Mouse (Mus musculus): Measurements from ENCODE around the gene Gal3st1. TPM values are rescaled to one million over a fixed set of nuclear protein-coding genes. Genes with fewer than 3 reads are reported as not detected.
A peak's percentile ranks its signal among the peaks of the same experiment; 100 is the strongest.

The Gal3st1 gene
- polyA plus RNA-seq, 1 experiment from 2014 or later: 0.17 TPM

DNA sequence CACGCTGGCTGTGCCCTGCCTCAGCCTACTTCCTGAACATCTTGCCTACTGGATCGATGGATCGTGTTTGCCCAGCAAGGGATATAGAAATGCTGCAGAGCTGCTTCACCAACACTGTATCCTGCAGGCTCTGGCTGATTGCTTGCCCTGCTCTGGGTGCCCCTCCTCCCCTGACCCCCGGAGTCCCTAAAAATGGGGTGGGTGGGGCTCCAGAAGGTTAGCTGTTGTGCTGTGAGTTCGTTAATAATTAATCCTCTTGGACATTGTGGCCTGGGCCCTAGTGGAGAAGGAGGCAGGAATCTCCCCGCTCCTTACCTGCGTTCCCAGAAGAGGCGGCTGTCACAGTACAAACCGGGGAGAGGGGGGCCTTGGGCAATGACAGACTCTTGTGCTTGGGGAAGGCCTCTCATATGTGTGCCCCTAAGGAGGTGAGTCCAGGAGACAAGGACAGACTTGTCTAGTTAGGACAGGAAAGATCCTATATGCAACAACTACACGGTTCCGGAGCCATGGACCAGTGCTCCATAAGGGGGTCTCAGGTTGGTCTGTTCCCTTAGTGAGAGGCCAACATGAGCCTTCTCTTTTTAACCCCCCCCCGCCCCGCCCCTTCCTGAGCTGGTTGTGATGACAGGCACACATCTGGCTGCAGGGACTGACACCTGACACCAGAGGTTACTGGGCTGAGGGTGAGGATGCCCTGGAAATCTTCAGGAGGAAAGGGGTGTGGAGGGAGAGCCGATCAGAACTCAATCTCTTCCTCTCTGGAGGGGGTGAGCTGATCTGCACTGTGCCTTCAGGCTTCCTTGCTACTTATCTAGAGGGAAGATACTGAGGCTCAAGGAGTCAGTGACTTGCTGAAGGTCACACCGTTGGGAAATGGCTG lies 668 bp downstream of the Gal3st1 start:
- 7% methylated on average over 15 of the region's 15 CpGs for WGBS
- peak overlapping the region; percentile 75 for H3K9ac ChIP-seq
- H3K4me2 ChIP-seq: peak overlapping the region; percentile 81
- no peak overlapping the region for H3K27ac ChIP-seq (replicated peaks)
- peaks cover 23% of the 10 kb centered on the region for H3K36me3 ChIP-seq
- ATAC-seq (ENCODE audit: extremely low read depth, insufficient number of reproducible peaks, low FRiP score, low TSS enrichment): no peak; the same call in 1 of the 2 replicates
- H3K27me3 ChIP-seq (replicated peaks): peaks cover 25% of the 10 kb centered on the region
- H3K4me1 ChIP-seq: peaks cover 27% of the 10 kb centered on the region
- peak overlapping the region; percentile 54 for H3K4me3 ChIP-seq
- H3K9me3 ChIP-seq: no peaks in the 10 kb centered on the region

DNA sequence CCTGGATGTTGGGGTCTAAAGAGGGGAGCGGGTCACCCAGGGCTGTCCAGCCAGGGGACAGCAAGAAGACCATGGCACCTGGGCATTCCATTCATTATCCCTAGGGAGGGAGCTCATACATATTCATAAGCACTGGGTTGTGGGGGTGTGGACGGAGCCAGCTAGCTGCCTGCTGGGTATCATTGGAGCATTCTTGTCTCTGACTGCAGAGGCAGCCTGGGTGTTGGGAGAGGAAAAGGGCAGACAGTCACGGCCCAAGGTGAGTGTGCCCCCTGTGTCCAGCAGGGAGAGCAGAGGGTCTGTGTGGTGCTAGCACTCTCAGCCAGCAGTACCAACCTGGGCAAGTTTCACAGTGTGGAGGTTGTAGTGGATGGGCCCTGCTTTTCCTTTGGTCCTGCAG lies 6.3 kb downstream of the Gal3st1 start:
- no peak overlapping the region for H3K9ac ChIP-seq
- no peak overlapping the region for H3K4me2 ChIP-seq
- 47% methylated on average over 3 of the region's 3 CpGs for WGBS
- no peaks in the 10 kb centered on the region for H3K9me3 ChIP-seq
- ATAC-seq (ENCODE audit: extremely low read depth, insufficient number of reproducible peaks, low FRiP score, low TSS enrichment): no peak
- no peaks in the 10 kb centered on the region for H3K4me1 ChIP-seq
- H3K4me3 ChIP-seq: no peak overlapping the region
- peaks cover 15% of the 10 kb centered on the region for H3K27me3 ChIP-seq (replicated peaks)
- no peaks in the 10 kb centered on the region for H3K36me3 ChIP-seq
- no peak overlapping the region for H3K27ac ChIP-seq (replicated peaks)

DNA sequence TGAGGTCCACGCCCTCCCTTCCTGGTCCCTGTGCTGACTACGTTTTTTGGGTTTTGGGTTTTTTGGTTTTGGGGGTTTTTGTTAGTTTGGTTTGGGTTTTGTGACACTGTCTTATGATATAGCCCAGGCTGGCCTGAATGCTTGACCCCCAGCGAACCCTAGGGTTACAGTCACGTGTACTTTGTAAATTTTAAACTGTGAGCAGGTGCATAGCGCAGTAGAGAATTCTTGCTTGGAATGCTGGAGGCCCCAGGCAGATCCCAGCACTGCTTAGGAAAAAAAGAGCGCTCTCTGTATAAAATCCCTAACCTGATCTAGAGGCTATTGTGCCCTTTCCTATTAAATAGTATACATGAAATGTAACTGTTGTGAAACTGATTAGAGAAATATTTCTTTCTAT lies 9.7 kb downstream of the Gal3st1 start:
- Histone ChIP-seq H3K4me2 (no peak overlapping the region), H3K9me3 (no peaks in the 10 kb centered on the region), H3K4me1 (peaks cover 5% of the 10 kb centered on the region), H3K27me3 (replicated peaks) (peaks cover 35% of the 10 kb centered on the region), H3K4me3 (no peak overlapping the region), H3K9ac (no peak overlapping the region), H3K27ac (replicated peaks) (no peak overlapping the region), H3K36me3 (no peaks in the 10 kb centered on the region)
- ATAC-seq (ENCODE audit: extremely low read depth, insufficient number of reproducible peaks, low FRiP score, low TSS enrichment): no peak
- 72% methylated on average over 6 of the region's 6 CpGs for WGBS

DNA sequence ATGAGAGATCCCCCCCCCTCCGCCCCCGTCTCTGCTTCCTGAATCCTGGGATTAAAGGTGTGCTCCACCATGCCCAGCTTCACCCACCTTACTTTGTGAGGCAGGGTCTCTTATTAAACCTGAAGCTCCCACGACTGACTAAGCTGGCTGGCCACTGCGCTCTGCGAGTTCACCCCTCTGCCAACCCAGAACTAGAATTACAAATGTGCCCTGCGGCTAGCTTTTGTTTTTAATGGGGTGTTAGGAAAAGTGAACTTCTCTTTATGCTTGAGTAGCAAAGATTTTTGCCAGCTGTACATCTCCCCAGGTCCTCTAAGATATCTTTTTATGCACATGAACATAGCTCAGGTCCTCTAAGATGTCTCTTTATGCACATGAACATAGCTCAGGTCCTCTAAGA lies 10.5 kb downstream of the Gal3st1 start:
- Histone ChIP-seq H3K9ac (no peak overlapping the region), H3K27ac (replicated peaks) (no peak overlapping the region), H3K4me1 (peaks cover 13% of the 10 kb centered on the region), H3K4me2 (no peak overlapping the region), H3K27me3 (replicated peaks) (peaks cover 42% of the 10 kb centered on the region), H3K9me3 (no peaks in the 10 kb centered on the region), H3K36me3 (no peaks in the 10 kb centered on the region), H3K4me3 (no peak overlapping the region)
- ATAC-seq (ENCODE audit: extremely low read depth, insufficient number of reproducible peaks, low FRiP score, low TSS enrichment): no peak
- WGBS: 76% methylated on average over 6 of the region's 6 CpGs

DNA sequence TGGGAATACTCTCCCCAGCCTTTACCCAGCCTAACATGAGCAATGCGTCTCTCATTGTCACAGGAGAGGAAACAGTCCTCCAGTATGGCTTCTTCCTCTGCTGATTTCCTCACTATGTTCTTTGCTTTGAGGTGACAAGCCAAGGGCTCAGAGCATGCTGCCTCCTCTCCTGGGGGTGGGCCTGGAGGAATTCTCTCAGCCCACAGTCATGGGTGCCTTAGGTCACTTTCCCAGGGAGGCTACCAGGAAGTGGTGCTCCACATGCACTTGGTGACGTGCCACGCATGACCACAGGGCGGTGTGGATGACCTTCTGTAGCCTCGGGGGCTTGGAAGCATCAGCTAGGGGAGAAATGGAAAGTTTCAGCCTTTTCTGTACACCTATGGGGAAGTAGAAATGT lies 12.1 kb downstream of the Gal3st1 start:
- Histone ChIP-seq H3K9ac (no peak overlapping the region), H3K4me2 (no peak overlapping the region), H3K4me1 (peaks cover 13% of the 10 kb centered on the region), H3K36me3 (no peaks in the 10 kb centered on the region), H3K27me3 (replicated peaks) (peaks cover 58% of the 10 kb centered on the region), H3K9me3 (no peaks in the 10 kb centered on the region), H3K27ac (replicated peaks) (no peak overlapping the region), H3K4me3 (no peak overlapping the region)
- no peak for ATAC-seq (ENCODE audit: extremely low read depth, insufficient number of reproducible peaks, low FRiP score, low TSS enrichment)
- WGBS: 71% methylated on average over 5 of the region's 5 CpGs

DNA sequence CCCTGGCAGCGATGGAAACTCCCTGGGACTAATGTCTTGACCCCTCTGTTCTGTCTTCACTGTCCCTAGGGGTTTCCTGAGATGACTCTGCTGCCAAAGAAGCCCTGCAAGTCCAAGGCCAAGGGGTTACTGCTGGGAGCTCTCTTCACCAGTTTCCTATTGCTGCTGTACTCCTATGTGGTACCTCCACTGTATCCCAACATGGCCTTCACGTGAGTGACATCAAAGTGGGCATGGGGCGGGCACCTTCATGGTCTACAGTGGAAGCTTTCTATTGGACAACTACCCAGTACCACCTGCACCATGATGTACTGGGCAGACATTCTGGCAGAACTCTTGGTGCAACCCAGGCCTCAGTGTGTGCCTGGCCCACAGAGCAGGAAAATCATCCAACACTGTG lies 13.4 kb downstream of the Gal3st1 start:
- Histone ChIP-seq H3K4me3 (no peak overlapping the region), H3K27me3 (replicated peaks) (peaks cover 63% of the 10 kb centered on the region)

DNA sequence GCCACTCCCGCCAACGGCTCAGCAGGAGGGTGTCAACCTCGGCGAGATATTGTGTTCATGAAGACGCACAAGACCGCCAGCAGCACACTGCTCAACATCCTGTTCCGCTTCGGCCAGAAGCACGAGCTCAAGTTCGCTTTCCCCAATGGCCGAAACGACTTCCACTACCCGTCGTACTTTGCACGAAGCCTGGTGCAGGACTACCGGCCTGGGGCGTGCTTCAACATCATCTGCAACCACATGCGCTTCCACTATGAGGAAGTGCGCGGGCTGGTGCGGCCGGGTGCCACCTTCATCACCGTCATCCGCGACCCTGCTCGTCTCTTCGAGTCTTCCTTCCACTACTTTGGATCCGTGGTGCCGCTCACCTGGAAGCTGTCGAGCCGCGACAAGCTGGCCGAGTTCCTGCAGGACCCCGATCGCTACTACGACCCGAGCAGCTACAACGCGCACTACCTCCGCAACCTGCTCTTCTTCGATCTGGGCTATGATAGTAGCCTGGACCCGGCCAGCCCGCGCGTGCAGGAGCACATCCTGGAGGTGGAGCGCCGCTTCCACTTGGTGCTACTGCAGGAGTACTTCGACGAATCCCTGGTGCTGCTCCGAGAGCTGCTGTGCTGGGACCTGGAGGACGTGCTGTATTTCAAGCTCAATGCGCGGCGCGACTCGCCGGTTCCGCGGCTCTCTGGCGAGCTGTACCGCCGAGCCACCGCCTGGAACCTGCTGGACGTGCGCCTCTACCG lies 14.7 kb downstream of the Gal3st1 start:
- H3K9ac ChIP-seq: peak overlapping the region; percentile 51

More for the DNA sequence above, 13.4 kb downstream of the Gal3st1 start:
- no peak for ATAC-seq (ENCODE audit: extremely low read depth, insufficient number of reproducible peaks, low FRiP score, low TSS enrichment)
- peaks cover 13% of the 10 kb centered on the region for H3K4me1 ChIP-seq
- H3K36me3 ChIP-seq: no peaks in the 10 kb centered on the region
- H3K4me2 ChIP-seq: no peak overlapping the region
- H3K9ac ChIP-seq: no peak overlapping the region
- 81% methylated on average over 3 of the region's 3 CpGs for WGBS
- no peak overlapping the region for H3K27ac ChIP-seq (replicated peaks)
- H3K9me3 ChIP-seq: no peaks in the 10 kb centered on the region

DNA sequence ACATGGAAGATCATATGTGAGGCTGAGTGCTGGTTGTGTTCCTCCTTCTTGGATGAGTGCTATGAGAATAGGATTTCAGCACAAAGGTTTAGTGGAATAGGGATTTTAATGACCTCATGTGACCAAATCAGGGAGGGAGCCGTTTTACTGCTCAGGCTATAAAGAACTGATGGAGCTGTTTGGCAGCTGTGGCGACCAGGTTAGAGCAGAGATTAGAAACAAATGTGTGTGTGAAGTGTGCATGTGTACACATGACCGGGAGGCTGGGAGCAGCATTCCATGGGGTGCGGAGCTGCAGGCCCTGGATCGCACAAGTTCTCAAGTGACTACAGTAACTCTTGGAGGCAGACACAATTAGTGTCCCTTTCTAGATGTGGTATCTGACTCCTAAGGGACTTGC lies 16.1 kb downstream of the Gal3st1 start:
- Histone ChIP-seq H3K27ac (replicated peaks) (no peak overlapping the region), H3K36me3 (no peaks in the 10 kb centered on the region), H3K9ac (no peak overlapping the region), H3K4me3 (no peak overlapping the region), H3K9me3 (no peaks in the 10 kb centered on the region), H3K4me2 (no peak overlapping the region), H3K27me3 (replicated peaks) (peaks cover 57% of the 10 kb centered on the region), H3K4me1 (peaks cover 13% of the 10 kb centered on the region)
- ATAC-seq (ENCODE audit: extremely low read depth, insufficient number of reproducible peaks, low FRiP score, low TSS enrichment): no peak
- WGBS: 74% methylated on average over 5 of the region's 5 CpGs

More for the DNA sequence above, 14.7 kb downstream of the Gal3st1 start:
- peak overlapping the region; percentile 48 for H3K4me3 ChIP-seq
- no peak overlapping the region for H3K27ac ChIP-seq (replicated peaks)
- H3K9me3 ChIP-seq: no peaks in the 10 kb centered on the region
- peak overlapping the region; percentile 72 for H3K4me2 ChIP-seq
- H3K4me1 ChIP-seq: peaks cover 13% of the 10 kb centered on the region
- WGBS: 4% methylated on average over 66 of the region's 66 CpGs
- ATAC-seq (ENCODE audit: extremely low read depth, insufficient number of reproducible peaks, low FRiP score, low TSS enrichment): no peak
- peaks cover 57% of the 10 kb centered on the region for H3K27me3 ChIP-seq (replicated peaks)
- no peaks in the 10 kb centered on the region for H3K36me3 ChIP-seq

DNA sequence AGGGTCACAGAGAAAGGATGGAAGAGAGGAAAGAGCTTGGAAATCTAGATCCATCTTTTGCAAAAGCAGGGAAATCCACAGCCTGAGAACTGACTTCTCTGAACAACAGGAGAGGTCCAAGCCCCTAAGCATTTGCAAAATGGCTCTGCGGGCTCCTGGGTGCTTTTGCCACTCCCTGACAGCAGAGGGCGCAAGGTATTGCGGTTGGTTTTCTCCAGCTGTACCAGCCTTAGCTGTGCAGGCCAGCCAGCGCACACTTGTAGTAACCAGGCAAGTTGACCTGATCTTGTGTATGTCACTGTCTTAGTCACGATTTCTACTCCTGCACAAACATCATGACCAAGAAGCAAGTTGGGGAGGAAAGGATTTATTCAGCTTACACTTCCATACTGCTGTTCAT lies 18.2 kb downstream of the Gal3st1 start:
- no peak overlapping the region for H3K27ac ChIP-seq (replicated peaks)
- H3K4me2 ChIP-seq: no peak overlapping the region
- no peaks in the 10 kb centered on the region for H3K9me3 ChIP-seq
- no peak overlapping the region for H3K4me3 ChIP-seq
- H3K9ac ChIP-seq: no peak overlapping the region
- ATAC-seq (ENCODE audit: extremely low read depth, insufficient number of reproducible peaks, low FRiP score, low TSS enrichment): no peak
- WGBS: 9% methylated on average over 5 of the region's 5 CpGs
- H3K27me3 ChIP-seq (replicated peaks): peaks cover 47% of the 10 kb centered on the region
- H3K4me1 ChIP-seq: peaks cover 13% of the 10 kb centered on the region
- no peaks in the 10 kb centered on the region for H3K36me3 ChIP-seq

DNA sequence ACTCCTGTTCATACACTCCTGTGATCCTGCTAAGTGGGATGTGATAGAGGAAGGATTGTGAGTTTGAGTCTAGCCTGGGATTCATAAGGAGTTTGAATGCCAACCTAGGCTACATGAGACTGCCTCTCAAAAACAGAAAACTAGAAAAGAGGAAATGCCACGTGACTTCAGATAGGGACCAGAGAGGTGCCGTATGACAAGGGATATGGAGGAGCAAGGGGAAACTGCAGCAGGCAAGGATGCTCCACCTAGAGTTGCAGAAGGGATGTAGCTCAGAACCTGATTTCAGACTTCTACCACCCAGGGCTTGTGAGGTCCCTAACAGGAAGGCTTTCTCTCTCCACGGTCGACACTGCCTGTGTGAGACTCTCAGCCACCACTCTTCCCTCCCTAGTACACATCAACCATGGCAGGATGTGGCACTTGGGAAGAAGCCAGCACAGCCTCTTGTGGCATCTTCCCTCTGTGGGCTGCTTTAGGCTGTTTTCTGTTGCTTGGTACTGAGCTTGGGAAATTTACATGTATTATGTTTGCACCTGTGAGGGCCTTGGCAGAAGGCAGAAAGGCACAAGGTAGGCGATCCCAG lies 21.9 kb downstream of the Gal3st1 start:
- H3K4me3 ChIP-seq: no peak overlapping the region
- ATAC-seq (ENCODE audit: extremely low read depth, insufficient number of reproducible peaks, low FRiP score, low TSS enrichment): no peak
- no peak overlapping the region for H3K27ac ChIP-seq (replicated peaks)
- no peaks in the 10 kb centered on the region for H3K4me1 ChIP-seq
- H3K36me3 ChIP-seq: no peaks in the 10 kb centered on the region
- no peaks in the 10 kb centered on the region for H3K9me3 ChIP-seq
- no peak overlapping the region for H3K9ac ChIP-seq
- 48% methylated on average over 5 of the region's 5 CpGs for WGBS
- H3K27me3 ChIP-seq (replicated peaks): peaks cover 10% of the 10 kb centered on the region
- no peak overlapping the region for H3K4me2 ChIP-seq

DNA sequence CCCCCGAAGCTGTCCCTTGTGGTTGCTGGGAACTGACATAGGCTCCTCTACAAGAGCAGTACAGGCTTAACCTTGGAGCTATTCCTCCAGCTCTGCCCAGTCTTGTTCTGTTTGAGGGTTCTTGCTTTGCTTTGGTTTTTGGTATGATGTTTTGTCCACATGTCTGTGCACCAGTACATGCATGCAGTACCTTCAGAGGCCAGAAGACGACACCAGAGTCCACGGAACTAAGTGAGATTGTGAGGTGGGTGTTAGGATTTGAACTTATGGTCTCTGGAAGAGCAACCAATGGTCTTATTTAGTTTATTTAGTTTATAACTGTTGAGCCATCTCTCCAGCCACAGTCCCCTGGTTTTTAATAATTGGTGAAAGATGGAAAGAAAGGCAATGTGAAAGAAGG lies 23.0 kb downstream of the Gal3st1 start:
- no peaks in the 10 kb centered on the region for H3K36me3 ChIP-seq
- no peaks in the 10 kb centered on the region; the same call in none of the 2 replicates for H3K27me3 ChIP-seq (replicated peaks)
- H3K4me3 ChIP-seq: no peak overlapping the region
- H3K4me2 ChIP-seq: no peak overlapping the region
- no peaks in the 10 kb centered on the region for H3K9me3 ChIP-seq
- 78% methylated on average over 3 of the region's 3 CpGs for WGBS
- no peak overlapping the region for H3K9ac ChIP-seq
- H3K4me1 ChIP-seq: no peaks in the 10 kb centered on the region
- H3K27ac ChIP-seq (replicated peaks): no peak overlapping the region
- no peak for ATAC-seq (ENCODE audit: extremely low read depth, insufficient number of reproducible peaks, low FRiP score, low TSS enrichment)
